Mouse (Mus musculus): Measurements from ENCODE around the gene Fam72a. TPM values are rescaled to one million over a fixed set of nuclear protein-coding genes. Genes with fewer than 3 reads are reported as not detected.

Fam72a gene
- polyA plus RNA-seq, 1 experiment from 2014 or later = 1.7 TPM

GRCm38 (mm10) chr1:131525586-131526271, 2.0 kb upstream of the Fam72a start:
- H3K9me3 ChIP-seq (replicated peaks; ENCODE audit: low read length) = no peaks in the 10 kb centered on the region
- peaks cover 25% of the 10 kb centered on the region for H3K4me1 ChIP-seq (replicated peaks; ENCODE audit: insufficient read depth, low read length)
- H3K27me3 ChIP-seq (ENCODE audit: insufficient read depth, low read length) = no peaks in the 10 kb centered on the region
- no peak for TF ChIP-seq CTCF (IDR thresholded peaks at IDR 0.05; ENCODE audit: low read depth)
- H3K9ac ChIP-seq (ENCODE audit: low read depth, low read length) = peak overlapping the region; percentile 82
- DNase-seq (ENCODE audit: low spot score) (peak; percentile 67), ATAC-seq (replicated peaks; ENCODE audit: low FRiP score, low read depth) (no peak)
- under 1% methylated on average over 41 of the region's 41 CpGs for WGBS
- no peaks in the 10 kb centered on the region for H3K36me3 ChIP-seq (ENCODE audit: insufficient read depth, low read length)
- peak overlapping the region; percentile 85 for H3K4me3 ChIP-seq (replicated peaks; ENCODE audit: low read depth, low read length)
- peak overlapping the region; percentile 95 for H3K27ac ChIP-seq
- H3K4me2 ChIP-seq (ENCODE audit: low read length) = peak overlapping the region; percentile 97

DNA sequence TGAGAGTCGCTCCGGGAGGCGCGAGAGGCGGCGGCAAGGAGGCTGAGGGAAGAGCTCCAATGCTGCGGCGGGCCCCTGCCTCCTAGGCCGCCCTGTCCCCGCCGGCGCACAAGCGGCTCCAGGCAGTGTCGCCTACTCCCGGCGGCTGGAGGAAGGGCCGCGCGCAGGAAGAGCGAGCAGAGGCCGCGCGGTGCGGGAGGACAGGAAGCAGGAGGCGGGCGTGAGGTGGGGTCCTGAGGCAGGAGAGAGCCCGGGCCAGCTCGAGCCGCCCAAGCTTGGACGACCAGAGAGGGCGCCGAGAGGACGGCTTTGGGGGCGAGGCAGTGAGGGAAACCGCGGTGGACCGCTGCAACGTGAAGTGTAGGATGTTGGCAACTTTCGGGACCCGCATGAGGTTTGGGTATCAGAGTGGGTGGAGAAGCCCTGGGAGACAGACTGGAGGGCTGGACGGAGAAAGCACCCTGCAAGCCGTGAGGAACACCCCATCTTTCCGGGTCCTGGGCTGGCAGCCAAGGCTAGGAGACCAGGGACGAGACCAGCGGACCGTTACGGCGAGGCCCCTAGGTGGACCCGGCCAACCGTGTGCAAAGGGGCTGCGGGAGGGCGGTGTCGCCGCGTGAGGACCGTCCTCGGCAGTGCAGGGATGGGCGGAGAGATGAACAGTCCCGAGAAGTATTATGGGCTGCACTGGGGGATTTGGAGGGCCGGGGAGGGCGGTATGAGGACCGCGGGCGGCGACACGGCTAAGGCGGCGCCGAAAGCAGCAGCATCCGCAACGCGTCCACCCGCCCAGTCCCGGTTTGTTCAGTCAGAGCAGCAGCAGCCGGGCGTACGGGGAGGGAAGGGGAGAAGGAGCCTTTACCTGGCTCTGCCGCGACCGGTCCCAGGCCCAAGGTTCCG, 1.1 kb upstream of the Fam72a start:
- peak; percentile 53 for TF ChIP-seq CTCF (IDR thresholded peaks at IDR 0.05; ENCODE audit: low read depth)

GRCm38 (mm10) chr1:131528081-131528507, 391 bp downstream of the Fam72a start:
- Histone ChIP-seq H3K4me2 (ENCODE audit: low read length) (peak overlapping the region; percentile 97), H3K4me1 (replicated peaks; ENCODE audit: insufficient read depth, low read length) (peaks cover 21% of the 10 kb centered on the region), H3K4me3 (replicated peaks; ENCODE audit: low read depth, low read length) (peak overlapping the region; percentile 81), H3K27me3 (ENCODE audit: insufficient read depth, low read length) (no peaks in the 10 kb centered on the region), H3K9me3 (replicated peaks; ENCODE audit: low read length) (no peaks in the 10 kb centered on the region), H3K27ac (peak overlapping the region; percentile 82), H3K9ac (ENCODE audit: low read depth, low read length) (peak overlapping the region; percentile 63), H3K36me3 (ENCODE audit: insufficient read depth, low read length) (no peaks in the 10 kb centered on the region)
- ATAC-seq (replicated peaks; ENCODE audit: low FRiP score, low read depth) (no peak), DNase-seq (ENCODE audit: low spot score) (peak; percentile 84)
- TF ChIP-seq CTCF (IDR thresholded peaks at IDR 0.05; ENCODE audit: low read depth) = no peak
- under 1% methylated on average over 34 of the region's 34 CpGs for WGBS

More for the DNA sequence above, 1.1 kb upstream of the Fam72a start:
- Histone ChIP-seq H3K9ac (ENCODE audit: low read depth, low read length) (peak overlapping the region; percentile 82), H3K27me3 (ENCODE audit: insufficient read depth, low read length) (no peaks in the 10 kb centered on the region), H3K4me2 (ENCODE audit: low read length) (peak overlapping the region; percentile 97), H3K9me3 (replicated peaks; ENCODE audit: low read length) (no peaks in the 10 kb centered on the region), H3K27ac (peak overlapping the region; percentile 95), H3K4me3 (replicated peaks; ENCODE audit: low read depth, low read length) (peak overlapping the region; percentile 85), H3K4me1 (replicated peaks; ENCODE audit: insufficient read depth, low read length) (peaks cover 25% of the 10 kb centered on the region), H3K36me3 (ENCODE audit: insufficient read depth, low read length) (no peaks in the 10 kb centered on the region)
- ATAC-seq (replicated peaks; ENCODE audit: low FRiP score, low read depth) = peak; percentile 37
- WGBS = under 1% methylated on average over 80 of the region's 81 CpGs
- peak; percentile 85 for DNase-seq (ENCODE audit: low spot score)

- ATAC-seq (replicated peaks; ENCODE audit: low FRiP score, low read depth) = no peak
- Histone ChIP-seq H3K9ac (ENCODE audit: low read depth, low read length) (peak overlapping the region; percentile 63), H3K4me3 (replicated peaks; ENCODE audit: low read depth, low read length) (peak overlapping the region; percentile 81), H3K4me2 (ENCODE audit: low read length) (peak overlapping the region; percentile 97), H3K27ac (peak overlapping the region; percentile 82; the same call in 1 of the 2 replicates), H3K27me3 (ENCODE audit: insufficient read depth, low read length) (no peaks in the 10 kb centered on the region), H3K9me3 (replicated peaks; ENCODE audit: low read length) (no peaks in the 10 kb centered on the region), H3K4me1 (replicated peaks; ENCODE audit: insufficient read depth, low read length) (peaks cover 19% of the 10 kb centered on the region), H3K36me3 (ENCODE audit: insufficient read depth, low read length) (no peaks in the 10 kb centered on the region)
- DNase-seq (ENCODE audit: low spot score) = peak; percentile 3
- no peak for TF ChIP-seq CTCF (IDR thresholded peaks at IDR 0.05; ENCODE audit: low read depth)
- 2% methylated on average over 9 of the region's 9 CpGs for WGBS
These were observed 961 bp downstream of the Fam72a start for GRCm38 (mm10) chr1:131528561-131529166.

GRCm38 (mm10) chr1:131539771-131540170, 12.1 kb downstream of the Fam72a start:
- no peak overlapping the region for H3K27ac ChIP-seq
- no peak for DNase-seq (ENCODE audit: low spot score)
- no peak for TF ChIP-seq CTCF (IDR thresholded peaks at IDR 0.05; ENCODE audit: low read depth)
- H3K27me3 ChIP-seq (ENCODE audit: insufficient read depth, low read length) = no peaks in the 10 kb centered on the region
- H3K4me1 ChIP-seq (replicated peaks; ENCODE audit: insufficient read depth, low read length) = no peaks in the 10 kb centered on the region
- H3K9ac ChIP-seq (ENCODE audit: low read depth, low read length) = no peak overlapping the region
- no peak overlapping the region for H3K4me2 ChIP-seq (ENCODE audit: low read length)
- H3K4me3 ChIP-seq (replicated peaks; ENCODE audit: low read depth, low read length) = no peak overlapping the region
- ATAC-seq (replicated peaks; ENCODE audit: low FRiP score, low read depth) = no peak
- WGBS = 94% methylated on average over 4 of the region's 4 CpGs
- no peaks in the 10 kb centered on the region for H3K9me3 ChIP-seq (replicated peaks; ENCODE audit: low read length)
- no peaks in the 10 kb centered on the region for H3K36me3 ChIP-seq (ENCODE audit: insufficient read depth, low read length)

- ATAC-seq (replicated peaks; ENCODE audit: low FRiP score, low read depth) = no peak
- WGBS = 53% methylated on average over 5 of the region's 5 CpGs
- Histone ChIP-seq H3K4me1 (replicated peaks; ENCODE audit: insufficient read depth, low read length) (no peaks in the 10 kb centered on the region), H3K9ac (ENCODE audit: low read depth, low read length) (no peak overlapping the region), H3K4me3 (replicated peaks; ENCODE audit: low read depth, low read length) (no peak overlapping the region), H3K27me3 (ENCODE audit: insufficient read depth, low read length) (no peaks in the 10 kb centered on the region), H3K9me3 (replicated peaks; ENCODE audit: low read length) (no peaks in the 10 kb centered on the region), H3K36me3 (ENCODE audit: insufficient read depth, low read length) (no peaks in the 10 kb centered on the region), H3K27ac (no peak overlapping the region), H3K4me2 (ENCODE audit: low read length) (no peak overlapping the region)
- DNase-seq (ENCODE audit: low spot score) = no peak
- TF ChIP-seq CTCF (IDR thresholded peaks at IDR 0.05; ENCODE audit: low read depth) = no peak
These were observed 13.1 kb downstream of the Fam72a start for GRCm38 (mm10) chr1:131540795-131541194.
